Mouse (Mus musculus): ENCODE data around the gene Cabs1. TPM values are rescaled to one million over a fixed set of nuclear protein-coding genes. Genes with fewer than 3 reads are reported as not detected.

Gene Cabs1
- not detected in 2 replicates for polyA plus RNA-seq (2012; rRNA removed)

DNA sequence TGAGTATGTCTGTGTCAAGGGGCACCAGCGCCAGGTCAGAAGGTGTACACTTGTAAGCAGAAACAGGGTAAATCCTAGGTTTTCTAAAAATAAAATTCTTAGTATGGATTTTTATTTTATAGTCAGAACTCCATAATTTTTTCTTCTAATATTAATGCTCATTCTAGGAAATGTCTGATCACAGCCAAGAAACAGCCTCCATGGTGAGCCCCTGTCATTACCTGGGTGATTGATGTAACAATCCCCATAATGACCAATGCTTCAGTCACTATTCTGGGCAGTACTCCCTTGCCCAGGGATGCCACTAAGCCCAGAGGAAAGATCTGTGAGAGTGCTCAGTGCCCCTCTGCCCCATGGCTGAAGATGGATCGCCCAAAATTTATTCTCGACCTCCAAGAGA is at the start of gene Cabs1:
Gene Cabs1 (plus strand): TSS at position 301 of the 400 bp plus-strand sequence.

DNA sequence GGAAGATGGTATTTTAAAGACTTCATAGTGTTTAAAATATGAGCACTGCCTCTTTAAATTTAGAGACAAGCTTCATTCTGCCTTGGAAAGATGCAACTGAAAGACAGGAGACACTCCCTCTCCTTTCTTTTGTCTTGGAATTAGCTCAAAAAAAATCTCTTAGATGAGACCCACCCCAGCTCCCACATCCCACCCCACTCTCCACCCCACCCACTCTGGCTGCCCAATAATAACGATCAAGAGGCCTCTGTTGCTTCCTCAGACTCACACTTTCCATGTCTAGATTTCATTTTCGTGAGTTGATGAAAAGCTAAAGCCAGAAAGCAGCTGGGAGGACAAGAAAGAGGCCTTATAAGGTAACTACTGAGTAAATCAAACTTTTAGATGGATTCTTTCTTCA is 10.0 kb upstream of the Cabs1 start, which contains the start of the genes 2310003L06Rik and Gm28434:
Gene 2310003L06Rik (plus strand): TSS at position 259 of the 400 bp plus-strand sequence.
Gene Gm28434 (plus strand): TSS at position 317 of the 400 bp plus-strand sequence.

GRCm38 (mm10) chr5:88002249-88002648 is 23.0 kb downstream of the Cabs1 start, which contains the start of gene Smr3a:
Gene Smr3a (plus strand): TSS chr5:88002549.

Other genes starting within 250 kb of the Cabs1 start
- gene Csn1s2a, start 204.9 kb upstream of the Cabs1 start, polyA plus RNA-seq (2012; rRNA removed): not detected in 2 replicates
- not detected in 2 replicates for gene Csn1s2b, start 171.4 kb upstream of the Cabs1 start, polyA plus RNA-seq (2012; rRNA removed)
- gene Prr27, start 153.8 kb upstream of the Cabs1 start, polyA plus RNA-seq (2012; rRNA removed): not detected in 2 replicates
- not detected in 2 replicates for gene Odam, start 94.4 kb upstream of the Cabs1 start, polyA plus RNA-seq (2012; rRNA removed)
- 0.09 TPM in 1 of 2 replicates, not detected in the other for gene Csn3, start 53.9 kb upstream of the Cabs1 start, polyA plus RNA-seq (2012; rRNA removed)
- not detected in 2 replicates for gene 2310003L06Rik, start 10.0 kb upstream of the Cabs1 start, polyA plus RNA-seq (2012; rRNA removed)
- not detected in 2 replicates for gene Gm28434, start 9.9 kb upstream of the Cabs1 start, polyA plus RNA-seq (2012; rRNA removed)
- not detected in 2 replicates for gene Smr3a, start 23.1 kb downstream of the Cabs1 start, polyA plus RNA-seq (2012; rRNA removed)
- not detected in 2 replicates for gene Smr2, start 107.1 kb downstream of the Cabs1 start, polyA plus RNA-seq (2012; rRNA removed)
- not detected in 2 replicates for gene Gm11116, start 132.1 kb downstream of the Cabs1 start, polyA plus RNA-seq (2012; rRNA removed)
- gene Gm11115, start 174.7 kb downstream of the Cabs1 start, polyA plus RNA-seq (2012; rRNA removed): not detected in 2 replicates